Mouse (Mus musculus) MEL (cell line): ENCODE data around the gene Tmem199. TPM values are rescaled to one million over a fixed set of nuclear protein-coding genes. Genes with fewer than 3 reads are reported as not detected.

Experiments used
- DNase-seq: peaks from one replicate; pipeline ENCODE4 v3.0.0; 2011; ENCODE audit warnings: low read depth, low spot score
- H3K27ac ChIP-seq: 2 replicates; pipeline ENCODE4 v1.5.1; 2012; ENCODE audit warnings: low read depth, mild to moderate bottlenecking, control low read depth, low read length, moderate library complexity; ENCODE audit not compliant: control insufficient read depth
- H3K27me3 ChIP-seq, 2 experiments: fragments of 150-350 bp in 1 of 2; sonication (generic) in 1 of 2; 2 replicates each; pipeline ENCODE4 v1.6.1; 2012; ENCODE audit warnings: low read length in 2 of 2, mild to moderate bottlenecking in 2 of 2, improper control_type of control experiment in 1 of 2, moderate library complexity in 1 of 2; ENCODE audit not compliant: insufficient read depth in 2 of 2, control insufficient read depth in 1 of 2
- H3K36me3 ChIP-seq, 2 experiments: 2 replicates each; pipeline ENCODE4 v1.6.1; 2012 to 2014; ENCODE audit warnings: low read length in 2 of 2, improper control_type of control experiment in 1 of 2, inconsistent platforms in 1 of 2, mild to moderate bottlenecking in 1 of 2; ENCODE audit not compliant: insufficient read depth in 2 of 2, control insufficient read depth in 1 of 2
- H3K4me1 ChIP-seq, 2 experiments: fragments of 150-350 bp in 1 of 2; sonication (generic) in 1 of 2; 2 replicates each; pipeline ENCODE4 v1.6.1; 2012; ENCODE audit warnings: low read length in 2 of 2, improper control_type of control experiment in 1 of 2, mild to moderate bottlenecking in 1 of 2; ENCODE audit not compliant: insufficient read depth in 2 of 2, control insufficient read depth in 1 of 2
- H3K4me3 ChIP-seq, 2 experiments: fragments of 150-350 bp in 1 of 2; sonication (generic) in 1 of 2; 2 replicates each; pipeline ENCODE4 v1.5.1; 2012; ENCODE audit warnings: low read depth in 2 of 2, low read length in 2 of 2, mild to moderate bottlenecking in 2 of 2, moderate library complexity in 2 of 2, control low read depth in 1 of 2, improper control_type of control experiment in 1 of 2; ENCODE audit not compliant: control insufficient read depth in 1 of 2, insufficient read depth in 1 of 2
- H3K79me2 ChIP-seq: 2 replicates; pipeline ENCODE4 v1.6.1; 2012; ENCODE audit warnings: mild to moderate bottlenecking, low read length, moderate library complexity; ENCODE audit not compliant: control insufficient read depth, poor library complexity, insufficient read depth
- H3K9ac ChIP-seq: 2 replicates; pipeline ENCODE4 v1.6.1; 2012; ENCODE audit warnings: low read depth, mild to moderate bottlenecking, control low read depth, low read length, moderate library complexity; ENCODE audit not compliant: control insufficient read depth, poor library complexity, severe bottlenecking
- H3K9me3 ChIP-seq: fragments of 150-350 bp; sonication (generic); replicated peaks from 2 replicates; pipeline ENCODE4 v1.6.1; 2012; ENCODE audit warnings: mild to moderate bottlenecking, low read length, improper control_type of control experiment, moderate library complexity; ENCODE audit not compliant: insufficient read depth
- CHD2 ChIP-seq: IDR thresholded peaks from 2 replicates; pipeline ENCODE4 v1.6.1; 2011; ENCODE audit warnings: low read length, improper control_type of control experiment
- CTCF ChIP-seq, 3 experiments: IDR thresholded peaks in 2 of 3; conservative IDR thresholded peaks in 1 of 3; 2 replicates each; pipeline ENCODE4 v1.5.1; 2011 to 2012; ENCODE audit warnings: low read length in 3 of 3, low read depth in 2 of 3, mild to moderate bottlenecking in 2 of 3, improper control_type of control experiment in 1 of 3, inconsistent platforms in 1 of 3, mixed read lengths in 1 of 3, moderate library complexity in 1 of 3; ENCODE audit not compliant: control insufficient read depth in 1 of 3, insufficient read depth in 1 of 3, poor library complexity in 1 of 3, severe bottlenecking in 1 of 3
- ELF1 ChIP-seq: IDR thresholded peaks from 2 replicates; pipeline ENCODE4 v1.6.1; 2014; ENCODE audit warnings: low read depth, mild to moderate bottlenecking, inconsistent platforms, low read length, improper control_type of control experiment, moderate library complexity
- EP300 ChIP-seq, 2 experiments: IDR thresholded peaks; 2 replicates each; pipeline ENCODE4 v1.6.1; 2011; ENCODE audit warnings: improper control_type of control experiment in 2 of 2, low read length in 2 of 2, low read depth in 1 of 2, mild to moderate bottlenecking in 1 of 2
- ETS1 ChIP-seq: IDR thresholded peaks from 2 replicates; pipeline ENCODE4 v1.6.1; 2012; ENCODE audit warnings: low read depth, mild to moderate bottlenecking, inconsistent platforms, low read length, improper control_type of control experiment, moderate library complexity
- GABPA ChIP-seq: IDR thresholded peaks from 2 replicates; pipeline ENCODE4 v1.6.1; 2012; ENCODE audit warnings: low read depth, mild to moderate bottlenecking, inconsistent platforms, low read length, improper control_type of control experiment, moderate library complexity
- GATA1 ChIP-seq: IDR thresholded peaks from 2 replicates; pipeline ENCODE4 v1.6.1; 2011; ENCODE audit warnings: low read depth, low read length, improper control_type of control experiment
- HCFC1 ChIP-seq: IDR thresholded peaks from 2 replicates; pipeline ENCODE4 v1.6.1; 2012; ENCODE audit warnings: low read depth, mild to moderate bottlenecking, inconsistent platforms, low read length, improper control_type of control experiment, moderate library complexity
- JUND ChIP-seq: IDR thresholded peaks from 2 replicates; pipeline ENCODE4 v1.6.1; 2011; ENCODE audit warnings: low read depth, mild to moderate bottlenecking, improper control_type of control experiment, low read length
- MAFK ChIP-seq: IDR thresholded peaks from 2 replicates; pipeline ENCODE4 v1.6.1; 2011; ENCODE audit warnings: low read depth, mild to moderate bottlenecking, low read length, improper control_type of control experiment, borderline replicate concordance
- MAX ChIP-seq: IDR thresholded peaks from 2 replicates; pipeline ENCODE4 v1.6.1; 2011; ENCODE audit warnings: low read length, improper control_type of control experiment
- MAZ ChIP-seq: IDR thresholded peaks from 2 replicates; pipeline ENCODE4 v1.6.1; 2012; ENCODE audit warnings: low read depth, mild to moderate bottlenecking, inconsistent platforms, low read length, improper control_type of control experiment
- MEF2A ChIP-seq: IDR thresholded peaks from 2 replicates; pipeline ENCODE4 v1.6.1; 2014; ENCODE audit warnings: low read depth, mild to moderate bottlenecking, inconsistent platforms, low read length, improper control_type of control experiment; ENCODE audit not compliant: poor library complexity, insufficient replicate concordance, severe bottlenecking; ENCODE audit errors: extremely low read depth
- MXI1 ChIP-seq: IDR thresholded peaks from 2 replicates; pipeline ENCODE4 v1.6.1; 2011; ENCODE audit warnings: mild to moderate bottlenecking, low read depth, low read length, improper control_type of control experiment
- MYB ChIP-seq: IDR thresholded peaks from 2 replicates; pipeline ENCODE4 v1.6.1; 2011; ENCODE audit warnings: mild to moderate bottlenecking, low read depth, low read length, improper control_type of control experiment
- MYC ChIP-seq: IDR thresholded peaks from 2 replicates; pipeline ENCODE4 v1.6.1; 2011; ENCODE audit warnings: low read depth, mild to moderate bottlenecking, low read length, improper control_type of control experiment, moderate library complexity
- NELFE ChIP-seq: IDR thresholded peaks from 2 replicates; pipeline ENCODE4 v1.6.1; 2011; ENCODE audit warnings: low read depth, low read length, improper control_type of control experiment
- NRF1 ChIP-seq: IDR thresholded peaks from 2 replicates; pipeline ENCODE4 v1.6.1; 2014; ENCODE audit warnings: low read depth, mild to moderate bottlenecking, inconsistent platforms, low read length, improper control_type of control experiment, moderate library complexity; ENCODE audit not compliant: poor library complexity, insufficient read depth, severe bottlenecking
- POLR2A ChIP-seq, 2 experiments: IDR thresholded peaks; 2 replicates each; pipeline ENCODE4 v1.6.1; 2011 to 2012; ENCODE audit warnings: low read length in 2 of 2, mild to moderate bottlenecking in 2 of 2, control low read depth in 1 of 2, improper control_type of control experiment in 1 of 2, low read depth in 1 of 2, moderate library complexity in 1 of 2; ENCODE audit not compliant: control insufficient read depth in 1 of 2, insufficient read depth in 1 of 2, poor library complexity in 1 of 2
- POLR2AphosphoS5 ChIP-seq: IDR thresholded peaks from 2 replicates; pipeline ENCODE4 v1.6.1; 2012; ENCODE audit warnings: low read depth, borderline replicate concordance, mild to moderate bottlenecking, inconsistent platforms, low read length, moderate library complexity, mixed read lengths
- RAD21 ChIP-seq: IDR thresholded peaks from 2 replicates; pipeline ENCODE4 v1.6.1; 2011; ENCODE audit warnings: mild to moderate bottlenecking, low read depth, low read length, improper control_type of control experiment
- RCOR1 ChIP-seq: IDR thresholded peaks from 2 replicates; pipeline ENCODE4 v1.6.1; 2012; ENCODE audit warnings: low read depth, mild to moderate bottlenecking, inconsistent platforms, low read length, improper control_type of control experiment
- SIN3A ChIP-seq: IDR thresholded peaks from 2 replicates; pipeline ENCODE4 v1.6.1; 2012; ENCODE audit warnings: low read length, improper control_type of control experiment, inconsistent platforms
- SMC3 ChIP-seq: IDR thresholded peaks from 2 replicates; pipeline ENCODE4 v1.6.1; 2011; ENCODE audit warnings: low read depth, low read length, improper control_type of control experiment
- UBTF ChIP-seq: IDR thresholded peaks from 2 replicates; pipeline ENCODE4 v1.6.1; 2012; ENCODE audit warnings: low read depth, mild to moderate bottlenecking, inconsistent platforms, low read length, improper control_type of control experiment, moderate library complexity, borderline replicate concordance; ENCODE audit not compliant: insufficient read depth
- USF1 ChIP-seq: IDR thresholded peaks from 2 replicates; pipeline ENCODE4 v1.6.1; 2014; ENCODE audit warnings: low read depth, mild to moderate bottlenecking, inconsistent platforms, low read length, improper control_type of control experiment, moderate library complexity
- USF2 ChIP-seq, 2 experiments: IDR thresholded peaks; 2 replicates each; pipeline ENCODE4 v1.6.1; 2011 to 2012; ENCODE audit warnings: improper control_type of control experiment in 2 of 2, low read length in 2 of 2, borderline replicate concordance in 1 of 2, inconsistent platforms in 1 of 2, low read depth in 1 of 2, mild to moderate bottlenecking in 1 of 2; ENCODE audit not compliant: insufficient read depth in 1 of 2
- ZC3H11A ChIP-seq: IDR thresholded peaks from 2 replicates; pipeline ENCODE4 v1.6.1; 2012; ENCODE audit warnings: low read depth, mild to moderate bottlenecking, inconsistent platforms, low read length, improper control_type of control experiment
- ZKSCAN1 ChIP-seq: IDR thresholded peaks from 2 replicates; pipeline ENCODE4 v1.6.1; 2012; ENCODE audit warnings: low read depth, mild to moderate bottlenecking, inconsistent platforms, low read length, improper control_type of control experiment, moderate library complexity
- polyA plus RNA-seq, 2 experiments: library from polyadenylated mRNA; stranded (reverse) in 1 of 2; unstranded in 1 of 2; fragments of >175 nt in 1 of 2; fragments of >200 nt in 1 of 2; gene quantifications; 2 replicates each; pipeline versions ENCODE4 v1.2.1 to v1.2.4; 2012; ENCODE audit warnings: low replicate concordance in 2 of 2, low read depth in 1 of 2; ENCODE audit not compliant: insufficient read length in 2 of 2, insufficient read depth in 1 of 2, missing spikeins in 1 of 2
- total RNA-seq: library from RNA; depleted of rRNA; stranded (reverse); fragments of 300-350 nt; gene quantifications from 2 replicates; pipeline ENCODE4 v1.2.3, GENCODE M21; 2012

Tmem199 gene
- total and polyA plus RNA-seq, 3 experiments: 36.5 to 57.1 TPM; not detected in 1

GRCm38 (mm10) chr11:78513106-78513790 is 1.3 kb upstream of the Tmem199 start:
- Histone ChIP-seq H3K4me3 (peak overlapping the region; percentile 88 to 93), H3K9ac (peak overlapping the region; percentile 96), H3K4me1 (peaks cover 0 to 12% of the 10 kb centered on the region in 2 experiments; a peak in 3 of 4 replicates), H3K27ac (no peak overlapping the region), H3K27me3 (no peaks in the 10 kb centered on the region), H3K9me3 (no peaks in the 10 kb centered on the region), H3K79me2 (peaks cover 25% of the 10 kb centered on the region), H3K36me3 (peaks cover 18% of the 10 kb centered on the region in 2 experiments)
- DNase-seq: no peak
- 0 out of 4 replicates have a peak, but pooled peaks of 1 of the 2 experiments have one; percentile 24 for TF ChIP-seq POLR2A (IDR thresholded peaks at IDR 0.05; ENCODE audit: control insufficient read depth in 1 of 2, insufficient read depth in 1 of 2, low read depth in 1 of 2, low read length in 2 of 2, poor library complexity in 1 of 2)
- no peak for TF ChIP-seq POLR2AphosphoS5

- peaks cover 16% of the 10 kb centered on the region in 2 experiments for H3K36me3 ChIP-seq
- peaks cover 0 to 7% of the 10 kb centered on the region in 2 experiments; a peak in 2 of 4 replicates for H3K4me1 ChIP-seq
- no peak overlapping the region for H3K9ac ChIP-seq
- peaks cover 25% of the 10 kb centered on the region for H3K79me2 ChIP-seq
- no peaks in the 10 kb centered on the region for H3K27me3 ChIP-seq
- no peaks in the 10 kb centered on the region for H3K9me3 ChIP-seq
- no peak overlapping the region for H3K4me3 ChIP-seq
- no peak overlapping the region for H3K27ac ChIP-seq
- peak; percentile 77 for DNase-seq
- TF ChIP-seq CHD2 (no peak), USF1 (no peak), MEF2A (no peak), RAD21 (peak; percentile 54), POLR2A (IDR thresholded peaks at IDR 0.05; ENCODE audit: control insufficient read depth in 1 of 2, insufficient read depth in 1 of 2, low read depth in 1 of 2, low read length in 2 of 2, poor library complexity in 1 of 2) (no peak), JUND (no peak), GATA1 (no peak), MAX (no peak), MXI1 (no peak), POLR2AphosphoS5 (no peak), USF2 (IDR thresholded peaks at IDR 0.05; ENCODE audit: borderline replicate concordance in 1 of 2, insufficient read depth in 1 of 2, low read depth in 1 of 2, low read length in 2 of 2) (no peak), SMC3 (peak; percentile 72), UBTF (no peak), RCOR1 (no peak), MYC (0 out of 2 replicates have a peak, but pooled peaks have one; percentile 50), ZC3H11A (peak; percentile 55), NELFE (no peak), MYB (no peak), MAZ (no peak), ETS1 (no peak), ELF1 (no peak), GABPA (no peak), HCFC1 (no peak), NRF1 (no peak), CTCF (IDR thresholded peaks at IDR 0.05 in 2 of 3, conservative IDR thresholded peaks at IDR 0.05 in 1 of 3; ENCODE audit: control insufficient read depth in 1 of 3, insufficient read depth in 1 of 3, low read depth in 2 of 3, low read length in 3 of 3, poor library complexity in 1 of 3, severe bottlenecking in 1 of 3) (peak; percentile 38 to 69 (median 68)), EP300 (IDR thresholded peaks at IDR 0.05; ENCODE audit: low read depth in 1 of 2, low read length in 2 of 2) (no peak), ZKSCAN1 (no peak), SIN3A (peak; percentile 46; the same call in 1 of the 2 replicates), MAFK (no peak)
These were observed 2.8 kb downstream of the Tmem199 start for GRCm38 (mm10) chr11:78509148-78509547.
